Mouse (Mus musculus) C2C12 (cell line): ENCODE measurements around the gene Xxylt1. TPM values are rescaled to one million over a fixed set of nuclear protein-coding genes. Genes with fewer than 3 reads are reported as not detected.

Experiments used
- H3K27me3 ChIP-seq: one replicate; pipeline ENCODE4 v1.6.1; 2011; ENCODE audit not compliant: control insufficient read depth, insufficient read depth, insufficient read length
- H3K36me3 ChIP-seq: one replicate; pipeline ENCODE4 v1.6.1; 2011; ENCODE audit not compliant: control insufficient read depth, insufficient read depth
- H3K4me3 ChIP-seq: one replicate; pipeline ENCODE4 v1.5.1; 2011; ENCODE audit warnings: mild to moderate bottlenecking, control low read depth; ENCODE audit not compliant: poor library complexity, insufficient read depth, severe bottlenecking
- H3K79me2 ChIP-seq: one replicate; pipeline ENCODE4 v1.6.1; 2011; ENCODE audit not compliant: control insufficient read depth, insufficient read depth
- H3K79me3 ChIP-seq: one replicate; pipeline ENCODE4 v1.6.1; 2011; ENCODE audit warnings: low read depth, control low read depth
- H3ac ChIP-seq: one replicate; pipeline ENCODE3; 2011; ENCODE audit warnings: low read depth; ENCODE audit not compliant: control insufficient read depth, insufficient read length
- CEBPB ChIP-seq: IDR thresholded peaks from one replicate; pipeline ENCODE4 v1.6.1; 2011; ENCODE audit warnings: low read depth, mild to moderate bottlenecking, control low read depth, moderate library complexity
- CTCF ChIP-seq: IDR thresholded peaks from one replicate; pipeline ENCODE4 v1.5.1; 2011; ENCODE audit not compliant: control insufficient read depth, insufficient read depth, insufficient read length
- FOSL1 ChIP-seq: IDR thresholded peaks from one replicate; pipeline ENCODE4 v1.8.0; 2011; ENCODE audit warnings: mild to moderate bottlenecking, low read length; ENCODE audit not compliant: poor library complexity, insufficient read depth, severe bottlenecking
- MAX ChIP-seq: IDR thresholded peaks from one replicate; pipeline ENCODE4 v1.6.1; 2011; ENCODE audit warnings: mild to moderate bottlenecking, control low read depth
- MYOD1 ChIP-seq: IDR thresholded peaks from one replicate; pipeline ENCODE4 v1.6.1; 2011; ENCODE audit warnings: low read depth; ENCODE audit not compliant: control insufficient read depth, insufficient read length
- MYOG ChIP-seq: IDR thresholded peaks from one replicate; pipeline ENCODE4 v1.6.1; 2011; ENCODE audit not compliant: control insufficient read depth, insufficient read length; ENCODE audit errors: extremely low read depth
- USF1 ChIP-seq: IDR thresholded peaks from one replicate; pipeline ENCODE4 v1.6.1; 2011; ENCODE audit warnings: low read depth, mild to moderate bottlenecking, control low read depth, moderate library complexity
- polyA plus RNA-seq: library from polyadenylated mRNA; unstranded; fragments of >200 nt; fragmentation: generic; extraction: Trizol; gene quantifications from one replicate; pipeline ENCODE4 v1.2.1, GENCODE M21; 2012; ENCODE audit warnings: missing spikeins

Gene Xxylt1
- polyA plus RNA-seq, 1 experiment, result 10.4 TPM

GRCm38 (mm10) chr16:30934205-30934780 lies 146.9 kb downstream of the Xxylt1 start:
- no peak overlapping the region for H3ac ChIP-seq
- no peak for TF ChIP-seq MYOG
- no peak for TF ChIP-seq FOSL1
- no peak for TF ChIP-seq MYOD1
- no peak for TF ChIP-seq MAX
- TF ChIP-seq USF1, result no peak
- TF ChIP-seq CTCF, result no peak
- no peak for TF ChIP-seq CEBPB
- no peaks in the 10 kb centered on the region for H3K79me2 ChIP-seq
- H3K27me3 ChIP-seq, result no peaks in the 10 kb centered on the region
- H3K4me3 ChIP-seq, result no peak overlapping the region
- H3K79me3 ChIP-seq, result no peaks in the 10 kb centered on the region
- no peaks in the 10 kb centered on the region for H3K36me3 ChIP-seq

DNA sequence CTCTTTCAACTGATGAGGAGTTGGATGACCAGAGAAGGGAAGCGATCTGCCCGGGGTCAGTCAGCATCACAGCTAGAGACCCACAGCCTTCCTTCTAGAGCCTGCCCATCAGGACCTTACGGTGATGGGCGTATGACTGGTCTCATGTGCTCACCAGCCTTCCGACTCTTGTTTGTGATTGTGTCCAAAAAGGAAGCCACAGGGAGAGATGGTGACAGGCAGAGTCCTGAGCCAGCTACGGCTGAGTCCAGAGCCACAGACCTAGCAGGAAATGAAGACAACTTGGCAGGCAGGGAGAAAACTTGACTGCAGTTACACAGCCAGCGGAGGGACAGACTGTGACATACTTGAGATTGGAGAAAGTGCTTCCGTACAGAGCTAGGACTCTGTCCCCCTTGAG lies 147.9 kb downstream of the Xxylt1 start:
- no peaks in the 10 kb centered on the region for H3K27me3 ChIP-seq
- no peaks in the 10 kb centered on the region for H3K79me3 ChIP-seq
- no peak for TF ChIP-seq FOSL1
- TF ChIP-seq MYOD1, result no peak
- no peak for TF ChIP-seq MYOG
- TF ChIP-seq CTCF, result no peak
- no peak for TF ChIP-seq MAX
- no peak for TF ChIP-seq CEBPB
- TF ChIP-seq USF1, result no peak
- no peaks in the 10 kb centered on the region for H3K79me2 ChIP-seq
- H3K36me3 ChIP-seq, result no peaks in the 10 kb centered on the region
- H3K4me3 ChIP-seq, result no peak overlapping the region
- H3ac ChIP-seq, result no peak overlapping the region

- Histone ChIP-seq H3ac (no peak overlapping the region), H3K27me3 (no peaks in the 10 kb centered on the region), H3K79me3 (no peaks in the 10 kb centered on the region), H3K79me2 (no peaks in the 10 kb centered on the region), H3K36me3 (no peaks in the 10 kb centered on the region), H3K4me3 (no peak overlapping the region)
- TF ChIP-seq FOSL1, result no peak
- no peak for TF ChIP-seq CTCF
- no peak for TF ChIP-seq MYOG
- no peak for TF ChIP-seq USF1
- TF ChIP-seq CEBPB, result no peak
- TF ChIP-seq MAX, result no peak
- no peak for TF ChIP-seq MYOD1
Measured at GRCm38 (mm10) chr16:30932791-30933190, 148.4 kb downstream of the Xxylt1 start.

GRCm38 (mm10) chr16:30932196-30932595 lies 149.0 kb downstream of the Xxylt1 start:
- Histone ChIP-seq H3ac (no peak overlapping the region), H3K79me2 (no peaks in the 10 kb centered on the region), H3K36me3 (no peaks in the 10 kb centered on the region), H3K4me3 (no peak overlapping the region), H3K27me3 (no peaks in the 10 kb centered on the region), H3K79me3 (no peaks in the 10 kb centered on the region)
- no peak for TF ChIP-seq MYOD1
- no peak for TF ChIP-seq MYOG
- no peak for TF ChIP-seq FOSL1
- TF ChIP-seq MAX, result no peak
- TF ChIP-seq USF1, result no peak
- TF ChIP-seq CEBPB, result no peak
- TF ChIP-seq CTCF, result no peak

GRCm38 (mm10) chr16:30929165-30929564 lies 152.1 kb downstream of the Xxylt1 start:
- Histone ChIP-seq H3K4me3 (no peak overlapping the region), H3ac (no peak overlapping the region), H3K36me3 (no peaks in the 10 kb centered on the region), H3K27me3 (no peaks in the 10 kb centered on the region), H3K79me3 (no peaks in the 10 kb centered on the region), H3K79me2 (no peaks in the 10 kb centered on the region)
- no peak for TF ChIP-seq FOSL1
- no peak for TF ChIP-seq MYOG

DNA sequence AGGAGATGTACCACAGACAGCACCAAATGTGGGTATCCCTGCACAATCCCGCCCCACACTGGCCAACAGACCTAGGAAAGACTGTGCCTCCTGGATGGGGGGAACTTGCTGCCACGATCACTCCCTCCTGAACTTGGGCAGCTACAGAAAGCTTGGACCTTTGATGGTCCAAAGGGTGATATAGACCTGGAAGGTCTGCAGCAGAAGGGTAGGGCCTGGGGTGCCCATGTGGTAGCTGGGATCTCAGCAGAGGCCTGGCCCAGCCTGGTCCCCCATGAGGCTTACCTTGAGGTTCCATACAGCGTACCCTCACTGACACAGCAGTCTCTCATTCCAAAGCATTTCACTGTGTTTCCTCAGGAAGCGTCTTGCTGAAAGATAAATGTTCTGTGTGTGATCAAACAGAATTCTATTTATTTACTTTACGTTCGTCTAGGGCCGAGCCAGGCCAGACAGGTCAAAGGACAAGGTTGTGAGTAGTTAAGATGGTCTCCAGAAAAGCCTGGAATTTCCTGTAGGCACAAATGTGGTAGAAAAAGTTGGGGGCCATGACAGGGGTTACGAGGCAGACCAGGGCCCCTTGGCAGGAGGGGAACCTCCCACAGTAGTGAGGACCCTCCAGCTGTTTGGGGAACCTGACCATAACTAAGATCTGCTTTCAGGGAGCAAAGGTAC lies 153.0 kb downstream of the Xxylt1 start:
- Histone ChIP-seq H3K36me3 (no peaks in the 10 kb centered on the region), H3K79me2 (no peaks in the 10 kb centered on the region), H3ac (no peak overlapping the region), H3K4me3 (no peak overlapping the region), H3K27me3 (no peaks in the 10 kb centered on the region), H3K79me3 (no peaks in the 10 kb centered on the region)
- TF ChIP-seq FOSL1, result no peak
- TF ChIP-seq MAX, result no peak
- TF ChIP-seq MYOD1, result no peak
- TF ChIP-seq CTCF, result no peak
- TF ChIP-seq CEBPB, result no peak
